Mouse (Mus musculus) stomach, embryonic 16.5 days (tissue): ENCODE measurements around the gene Kdm8. TPM values are rescaled to one million over a fixed set of nuclear protein-coding genes. Genes with fewer than 3 reads are reported as not detected.
"Not testable (repeated sequence)": the region's sequence is repeated elsewhere in the genome, so short reads cannot be mapped to it uniquely, and the experiment has no call there.

Experiments used
- ATAC-seq: fragments of 200-750 bp; cut with Nextera tagmentation; 2 replicates; pipeline ENCODE4 v1.8.0; 2017; ENCODE audit warnings: moderate number of reproducible peaks, moderate TSS enrichment; ENCODE audit not compliant: insufficient read depth, low FRiP score
- H3K27ac ChIP-seq: fragments of 300-500 bp; sonication (generic); 2 replicates; pipeline ENCODE4 v1.5.1; 2014; ENCODE audit warnings: low read length
- H3K27me3 ChIP-seq: fragments of 300-500 bp; sonication (generic); 2 replicates; pipeline ENCODE4 v1.6.1; 2014; ENCODE audit warnings: low read length, control low read depth, mixed read lengths; ENCODE audit not compliant: control insufficient read depth, insufficient read depth
- H3K36me3 ChIP-seq: fragments of 300-500 bp; sonication (generic); 2 replicates; pipeline ENCODE4 v1.6.1; 2014; ENCODE audit warnings: low read length; ENCODE audit not compliant: control insufficient read depth, insufficient read depth
- H3K4me1 ChIP-seq: fragments of 300-500 bp; sonication (generic); 2 replicates; pipeline ENCODE4 v1.6.1; 2014; ENCODE audit warnings: low read length, control low read depth, mixed read lengths; ENCODE audit not compliant: control insufficient read depth, insufficient read depth
- H3K4me2 ChIP-seq: fragments of 300-500 bp; sonication (generic); 2 replicates; pipeline ENCODE4 v1.6.1; 2014; ENCODE audit warnings: low read depth, low read length, mixed read lengths
- H3K4me3 ChIP-seq: fragments of 300-500 bp; sonication (generic); replicated peaks from 2 replicates; pipeline ENCODE4 v1.5.1; 2014; ENCODE audit warnings: mild to moderate bottlenecking, low read length
- H3K9ac ChIP-seq: fragments of 300-500 bp; sonication (generic); 2 replicates; pipeline ENCODE4 v1.6.1; 2014; ENCODE audit warnings: low read length
- H3K9me3 ChIP-seq: fragments of 300-500 bp; sonication (generic); replicated peaks from 2 replicates; pipeline ENCODE4 v1.6.1; 2016; ENCODE audit warnings: low read length, control low read depth; ENCODE audit not compliant: control insufficient read depth
- WGBS: fragments of 180-500 bp; shearing (Covaris S2); extraction: QIAGEN DNeasy Blood & Tissue Kit; methylation state at CpG from one replicate; pipeline ENCODE4 v1.1.7; 2014; 5-methylcytosine and 5-hydroxymethylcytosine counted together
- polyA plus RNA-seq: library from polyadenylated mRNA; unstranded; fragments of >200 nt; fragmentation: Nextera tagmentation; extraction: Ambion mirVana; gene quantifications from 2 replicates; pipeline ENCODE4 v1.2.1, GENCODE M21; 2015

Kdm8 gene
- polyA plus RNA-seq, 1 experiment from 2014 or later = 8.7 TPM

- 96% methylated on average over 1 of the region's 2 CpGs for WGBS
- Histone ChIP-seq H3K9ac (no peak overlapping the region), H3K9me3 (no peaks in the 10 kb centered on the region)
Observed at GRCm38 (mm10) chr7:125421911-125422310, 22.6 kb upstream of the Kdm8 start.

GRCm38 (mm10) chr7:125423056-125423455 is 21.4 kb upstream of the Kdm8 start:
- no peaks in the 10 kb centered on the region for H3K36me3 ChIP-seq
- no peak overlapping the region for H3K4me3 ChIP-seq
- WGBS = 52% methylated on average over 3 of the region's 3 CpGs
- no peaks in the 10 kb centered on the region for H3K4me1 ChIP-seq
- no peak overlapping the region for H3K9ac ChIP-seq
- ATAC-seq = no peak
- H3K27ac ChIP-seq = no peak overlapping the region
- H3K4me2 ChIP-seq = no peak overlapping the region
- no peaks in the 10 kb centered on the region for H3K9me3 ChIP-seq
- no peaks in the 10 kb centered on the region for H3K27me3 ChIP-seq

More at GRCm38 (mm10) chr7:125421911-125422310, 22.6 kb upstream of the Kdm8 start:
- no peak overlapping the region for H3K4me3 ChIP-seq
- H3K4me2 ChIP-seq = no peak overlapping the region
- no peaks in the 10 kb centered on the region for H3K4me1 ChIP-seq
- H3K27me3 ChIP-seq = no peaks in the 10 kb centered on the region
- ATAC-seq = no peak
- H3K27ac ChIP-seq = no peak overlapping the region
- H3K36me3 ChIP-seq = no peaks in the 10 kb centered on the region

- H3K36me3 ChIP-seq = no peaks in the 10 kb centered on the region
- H3K4me3 ChIP-seq = no peak overlapping the region
- no peak overlapping the region for H3K4me2 ChIP-seq
- no peaks in the 10 kb centered on the region for H3K27me3 ChIP-seq
- WGBS = 75% methylated on average over 12 of the region's 12 CpGs
- no peak for ATAC-seq
- H3K4me1 ChIP-seq = no peaks in the 10 kb centered on the region
- H3K9me3 ChIP-seq = no peaks in the 10 kb centered on the region; the same call in 1 of the 2 replicates
- H3K27ac ChIP-seq = no peak overlapping the region
- no peak overlapping the region for H3K9ac ChIP-seq
Observed at GRCm38 (mm10) chr7:125427492-125428090, 16.9 kb upstream of the Kdm8 start.

- no peak overlapping the region; the same call in 1 of the 2 replicates for H3K9ac ChIP-seq
- no peaks in the 10 kb centered on the region for H3K4me1 ChIP-seq
- H3K4me3 ChIP-seq = no peak overlapping the region
- 70% methylated on average over 7 of the region's 7 CpGs for WGBS
- H3K27me3 ChIP-seq = no peaks in the 10 kb centered on the region
- H3K27ac ChIP-seq = no peak overlapping the region
- H3K4me2 ChIP-seq = no peak overlapping the region
- no peak; the same call in 1 of the 2 replicates for ATAC-seq
- H3K36me3 ChIP-seq = no peaks in the 10 kb centered on the region
- no peaks in the 10 kb centered on the region; the same call in 1 of the 2 replicates for H3K9me3 ChIP-seq
Observed at GRCm38 (mm10) chr7:125428381-125428780, 16.1 kb upstream of the Kdm8 start.

- WGBS = 70% methylated on average over 5 of the region's 5 CpGs
- not testable (repeated sequence) for H3K4me3 ChIP-seq, H3K9ac ChIP-seq, H3K4me2 ChIP-seq, H3K36me3 ChIP-seq, H3K27me3 ChIP-seq, H3K27ac ChIP-seq, H3K4me1 ChIP-seq, H3K9me3 ChIP-seq
- ATAC-seq = peak; percentile 70; the same call in 1 of the 2 replicates
Observed at GRCm38 (mm10) chr7:125428816-125429500, 15.5 kb upstream of the Kdm8 start.

GRCm38 (mm10) chr7:125430170-125430842 is 14.2 kb upstream of the Kdm8 start:
- H3K4me3 ChIP-seq = no peak overlapping the region
- H3K4me1 ChIP-seq = no peaks in the 10 kb centered on the region
- H3K36me3 ChIP-seq = no peaks in the 10 kb centered on the region
- no peaks in the 10 kb centered on the region; the same call in 1 of the 2 replicates for H3K9me3 ChIP-seq
- H3K9ac ChIP-seq = no peak overlapping the region
- no peak for ATAC-seq
- H3K27me3 ChIP-seq = no peaks in the 10 kb centered on the region
- no peak overlapping the region for H3K27ac ChIP-seq
- WGBS = 55% methylated on average over 7 of the region's 7 CpGs
- H3K4me2 ChIP-seq = no peak overlapping the region

- H3K27me3 ChIP-seq = no peaks in the 10 kb centered on the region
- no peak overlapping the region for H3K9ac ChIP-seq
- no peaks in the 10 kb centered on the region; the same call in 1 of the 2 replicates for H3K9me3 ChIP-seq
- H3K4me1 ChIP-seq = no peaks in the 10 kb centered on the region
- no peak overlapping the region for H3K4me2 ChIP-seq
- ATAC-seq = no peak
- no peak overlapping the region for H3K27ac ChIP-seq
- H3K4me3 ChIP-seq = no peak overlapping the region
- WGBS = 77% methylated on average over 3 of the region's 3 CpGs
- H3K36me3 ChIP-seq = no peaks in the 10 kb centered on the region
Observed at GRCm38 (mm10) chr7:125433874-125434273, 10.6 kb upstream of the Kdm8 start.

- ATAC-seq = 0 out of 2 replicates have a peak, but pooled peaks have one; percentile 21
- H3K36me3 ChIP-seq = no peaks in the 10 kb centered on the region
- H3K4me2 ChIP-seq = no peak overlapping the region
- no peak overlapping the region for H3K4me3 ChIP-seq
- H3K27me3 ChIP-seq = no peaks in the 10 kb centered on the region
- WGBS = 30% methylated on average over 8 of the region's 8 CpGs
- peaks cover 3% of the 10 kb centered on the region; the same call in 1 of the 2 replicates for H3K9me3 ChIP-seq
- no peaks in the 10 kb centered on the region for H3K4me1 ChIP-seq
- H3K9ac ChIP-seq = peak overlapping the region; percentile 24; the same call in 1 of the 2 replicates
- no peak overlapping the region; the same call in 1 of the 2 replicates for H3K27ac ChIP-seq
Observed at GRCm38 (mm10) chr7:125434666-125435290, 9.7 kb upstream of the Kdm8 start.
